Mouse (Mus musculus): ENCODE results near the gene Wdr60. TPM values are rescaled to one million over a fixed set of nuclear protein-coding genes. Genes with fewer than 3 reads are reported as not detected.

Gene Wdr60
- polyA plus RNA-seq, 1 experiment from 2014 or later = 5.7 TPM

- Histone ChIP-seq H3K9ac (no peak overlapping the region), H3K27me3 (replicated peaks) (no peaks in the 10 kb centered on the region), H3K4me1 (no peaks in the 10 kb centered on the region), H3K9me3 (no peaks in the 10 kb centered on the region), H3K27ac (replicated peaks) (no peak overlapping the region), H3K4me2 (no peak overlapping the region), H3K36me3 (no peaks in the 10 kb centered on the region), H3K4me3 (no peak overlapping the region)
- no peak for ATAC-seq (ENCODE audit: extremely low read depth, insufficient number of reproducible peaks, low FRiP score, low TSS enrichment)
- 76% methylated on average over 6 of the region's 6 CpGs for WGBS
Measured at GRCm38 (mm10) chr12:116183212-116183935, 79.4 kb downstream of the Wdr60 start.

GRCm38 (mm10) chr12:116182376-116182775 lies 80.4 kb downstream of the Wdr60 start:
- Histone ChIP-seq H3K4me3 (no peak overlapping the region), H3K27ac (replicated peaks) (no peak overlapping the region), H3K4me2 (no peak overlapping the region), H3K36me3 (no peaks in the 10 kb centered on the region), H3K4me1 (no peaks in the 10 kb centered on the region), H3K27me3 (replicated peaks) (no peaks in the 10 kb centered on the region), H3K9ac (no peak overlapping the region), H3K9me3 (peaks cover 3% of the 10 kb centered on the region; the same call in 1 of the 2 replicates)
- ATAC-seq (ENCODE audit: extremely low read depth, insufficient number of reproducible peaks, low FRiP score, low TSS enrichment) = no peak

GRCm38 (mm10) chr12:116181436-116182050 lies 81.3 kb downstream of the Wdr60 start:
- no peak overlapping the region for H3K9ac ChIP-seq
- peaks cover 3% of the 10 kb centered on the region; the same call in 1 of the 2 replicates for H3K9me3 ChIP-seq
- ATAC-seq (ENCODE audit: extremely low read depth, insufficient number of reproducible peaks, low FRiP score, low TSS enrichment) = no peak
- no peaks in the 10 kb centered on the region for H3K4me1 ChIP-seq
- H3K27ac ChIP-seq (replicated peaks) = no peak overlapping the region
- H3K4me2 ChIP-seq = no peak overlapping the region
- no peaks in the 10 kb centered on the region for H3K27me3 ChIP-seq (replicated peaks)
- WGBS = 64% methylated on average over 4 of the region's 4 CpGs
- H3K36me3 ChIP-seq = no peaks in the 10 kb centered on the region
- H3K4me3 ChIP-seq = no peak overlapping the region

- ATAC-seq (ENCODE audit: extremely low read depth, insufficient number of reproducible peaks, low FRiP score, low TSS enrichment) = no peak
- Histone ChIP-seq H3K4me3 (no peak overlapping the region), H3K36me3 (no peaks in the 10 kb centered on the region), H3K27ac (replicated peaks) (no peak overlapping the region), H3K27me3 (replicated peaks) (no peaks in the 10 kb centered on the region), H3K9me3 (peaks cover 3% of the 10 kb centered on the region; the same call in 1 of the 2 replicates), H3K9ac (no peak overlapping the region), H3K4me1 (no peaks in the 10 kb centered on the region), H3K4me2 (no peak overlapping the region)
- WGBS = 81% methylated on average over 3 of the region's 3 CpGs
Measured at GRCm38 (mm10) chr12:116176930-116177329, 85.9 kb downstream of the Wdr60 start.

- no peak overlapping the region for H3K9ac ChIP-seq
- no peaks in the 10 kb centered on the region for H3K9me3 ChIP-seq
- ATAC-seq (ENCODE audit: extremely low read depth, insufficient number of reproducible peaks, low FRiP score, low TSS enrichment) = no peak
- no peaks in the 10 kb centered on the region for H3K27me3 ChIP-seq (replicated peaks)
- H3K4me2 ChIP-seq = no peak overlapping the region
- no peak overlapping the region for H3K27ac ChIP-seq (replicated peaks)
- no peak overlapping the region for H3K4me3 ChIP-seq
- H3K36me3 ChIP-seq = no peaks in the 10 kb centered on the region
- no peaks in the 10 kb centered on the region for H3K4me1 ChIP-seq
- WGBS = 48% methylated on average over 5 of the region's 5 CpGs
Measured at GRCm38 (mm10) chr12:116169666-116170065, 93.2 kb downstream of the Wdr60 start.

- no peak overlapping the region for H3K4me2 ChIP-seq
- H3K27ac ChIP-seq (replicated peaks) = no peak overlapping the region
- no peak overlapping the region for H3K4me3 ChIP-seq
- H3K36me3 ChIP-seq = no peaks in the 10 kb centered on the region
- no peak for ATAC-seq (ENCODE audit: extremely low read depth, insufficient number of reproducible peaks, low FRiP score, low TSS enrichment)
- no peaks in the 10 kb centered on the region for H3K27me3 ChIP-seq (replicated peaks)
- no peaks in the 10 kb centered on the region for H3K4me1 ChIP-seq
- H3K9me3 ChIP-seq = no peaks in the 10 kb centered on the region
- no peak overlapping the region for H3K9ac ChIP-seq
Measured at GRCm38 (mm10) chr12:116165368-116165767, 97.5 kb downstream of the Wdr60 start.

GRCm38 (mm10) chr12:116159695-116160094 lies 103.1 kb downstream of the Wdr60 start:
- Histone ChIP-seq H3K4me2 (no peak overlapping the region), H3K4me1 (no peaks in the 10 kb centered on the region), H3K9ac (no peak overlapping the region), H3K27ac (replicated peaks) (no peak overlapping the region), H3K27me3 (replicated peaks) (no peaks in the 10 kb centered on the region), H3K36me3 (no peaks in the 10 kb centered on the region), H3K9me3 (no peaks in the 10 kb centered on the region), H3K4me3 (no peak overlapping the region)
- no peak for ATAC-seq (ENCODE audit: extremely low read depth, insufficient number of reproducible peaks, low FRiP score, low TSS enrichment)
- 68% methylated on average over 2 of the region's 2 CpGs for WGBS

GRCm38 (mm10) chr12:116159223-116159622 lies 103.6 kb downstream of the Wdr60 start:
- WGBS = 66% methylated on average over 5 of the region's 5 CpGs
- H3K9me3 ChIP-seq = no peaks in the 10 kb centered on the region
- H3K4me2 ChIP-seq = no peak overlapping the region
- no peak for ATAC-seq (ENCODE audit: extremely low read depth, insufficient number of reproducible peaks, low FRiP score, low TSS enrichment)
- no peaks in the 10 kb centered on the region for H3K4me1 ChIP-seq
- no peaks in the 10 kb centered on the region for H3K36me3 ChIP-seq
- H3K27me3 ChIP-seq (replicated peaks) = no peaks in the 10 kb centered on the region
- H3K4me3 ChIP-seq = no peak overlapping the region
- no peak overlapping the region for H3K9ac ChIP-seq
- H3K27ac ChIP-seq (replicated peaks) = no peak overlapping the region

- Histone ChIP-seq H3K27ac (replicated peaks) (no peak overlapping the region), H3K4me3 (no peak overlapping the region), H3K27me3 (replicated peaks) (no peaks in the 10 kb centered on the region), H3K4me1 (no peaks in the 10 kb centered on the region), H3K36me3 (no peaks in the 10 kb centered on the region), H3K9me3 (no peaks in the 10 kb centered on the region), H3K4me2 (no peak overlapping the region), H3K9ac (no peak overlapping the region)
- ATAC-seq (ENCODE audit: extremely low read depth, insufficient number of reproducible peaks, low FRiP score, low TSS enrichment) = no peak
- WGBS = 73% methylated on average over 7 of the region's 7 CpGs
Measured at GRCm38 (mm10) chr12:116156792-116157532, 105.9 kb downstream of the Wdr60 start.
